Mouse (Mus musculus): ENCODE data around the gene Sec11a. TPM values are rescaled to one million over a fixed set of nuclear protein-coding genes. Genes with fewer than 3 reads are reported as not detected.
"Not testable (repeated sequence)": the region's sequence is repeated elsewhere in the genome, so short reads cannot be mapped to it uniquely, and the experiment has no call there.

Sec11a gene
- polyA plus RNA-seq, 1 experiment from 2014 or later, result 157 TPM

- H3K27me3 ChIP-seq, result no peaks in the 10 kb centered on the region
- ATAC-seq (replicated peaks), result no peak
- H3K4me3 ChIP-seq, result no peak overlapping the region
- no peaks in the 10 kb centered on the region for H3K36me3 ChIP-seq
- no peak overlapping the region for H3K4me2 ChIP-seq (replicated peaks)
- no peak overlapping the region for H3K9ac ChIP-seq (replicated peaks)
- H3K4me1 ChIP-seq, result peaks cover 4% of the 10 kb centered on the region
- no peak overlapping the region for H3K27ac ChIP-seq (replicated peaks)
- WGBS, result 88% methylated on average over 4 of the region's 4 CpGs
- H3K9me3 ChIP-seq, result no peaks in the 10 kb centered on the region
Observed at GRCm38 (mm10) chr7:80951461-80951860, 3.9 kb upstream of the Sec11a start.

DNA sequence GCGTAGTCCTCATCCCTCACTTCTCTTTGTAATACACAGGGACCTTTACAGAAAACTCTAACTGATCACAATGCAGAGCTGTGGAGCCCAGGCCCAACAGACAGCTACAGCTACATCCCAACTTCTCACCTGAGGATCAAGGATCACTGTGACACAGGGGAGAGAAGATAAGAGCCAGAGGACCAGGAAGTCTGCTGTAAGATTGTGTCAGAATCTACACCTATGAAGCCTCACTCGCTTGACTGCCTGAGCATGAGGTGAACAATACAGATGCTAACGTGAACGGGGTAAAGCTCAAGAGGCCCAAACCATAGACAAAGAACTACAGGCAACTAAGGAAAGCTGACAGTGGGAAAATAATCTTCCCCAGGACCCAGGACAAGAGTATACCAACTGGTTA, 7.8 kb downstream of the Sec11a start:
- no peaks in the 10 kb centered on the region for H3K27me3 ChIP-seq
- WGBS, result 86% methylated on average over 4 of the region's 4 CpGs

GRCm38 (mm10) chr7:80937304-80937666, 10.3 kb downstream of the Sec11a start:
- ATAC-seq (replicated peaks), result not testable (repeated sequence)

More for the DNA sequence above, 7.8 kb downstream of the Sec11a start:
- H3K27ac ChIP-seq (replicated peaks), result no peak overlapping the region
- H3K4me3 ChIP-seq, result no peak overlapping the region
- H3K4me2 ChIP-seq (replicated peaks), result no peak overlapping the region
- ATAC-seq (replicated peaks), result no peak
- peaks cover under 1% of the 10 kb centered on the region; the same call in 1 of the 2 replicates for H3K4me1 ChIP-seq
- H3K9ac ChIP-seq (replicated peaks), result no peak overlapping the region
- H3K9me3 ChIP-seq, result no peaks in the 10 kb centered on the region
- peaks cover 3% of the 10 kb centered on the region; the same call in 1 of the 2 replicates for H3K36me3 ChIP-seq

DNA sequence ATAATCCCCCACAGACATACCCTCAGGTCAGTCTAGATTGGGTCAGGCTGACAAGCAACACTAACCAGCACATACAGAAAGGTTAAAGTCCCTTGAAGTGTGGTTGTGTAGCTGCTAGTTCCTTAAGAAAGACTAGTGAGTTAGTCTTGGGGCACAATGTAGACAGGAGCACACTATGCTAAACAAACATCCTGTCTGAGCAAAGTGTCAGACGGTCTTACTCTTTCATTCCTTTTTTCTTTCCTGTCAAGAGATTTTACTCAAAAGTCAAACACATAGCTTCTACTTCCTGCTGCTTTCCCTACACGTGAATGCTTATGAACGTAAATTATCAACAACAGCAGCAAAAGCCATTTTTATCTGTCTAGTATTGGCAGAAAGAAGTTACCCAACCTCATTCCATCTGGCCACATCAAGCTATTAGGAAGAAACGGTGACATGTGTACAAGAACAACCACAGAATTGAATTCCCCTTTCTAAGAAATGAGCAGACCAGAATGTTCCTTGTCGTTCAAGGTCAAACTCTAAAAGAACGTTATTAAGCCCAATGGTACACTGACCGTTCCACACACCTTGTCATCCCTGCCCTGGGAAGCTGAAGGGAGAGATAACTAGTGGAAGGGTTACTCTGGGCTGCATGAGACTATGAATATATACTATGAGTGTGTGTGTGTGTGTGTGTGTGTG, 10.8 kb downstream of the Sec11a start:
- H3K9me3 ChIP-seq; H3K4me1 ChIP-seq; ATAC-seq (replicated peaks); H3K9ac ChIP-seq (replicated peaks); H3K4me3 ChIP-seq; H3K27ac ChIP-seq (replicated peaks); H3K4me2 ChIP-seq (replicated peaks); H3K27me3 ChIP-seq: not testable (repeated sequence)
- H3K36me3 ChIP-seq, result peaks cover 19% of the 10 kb centered on the region
- WGBS, result 91% methylated on average over 7 of the region's 7 CpGs

More at GRCm38 (mm10) chr7:80937304-80937666, 10.3 kb downstream of the Sec11a start:
- H3K27ac ChIP-seq (replicated peaks); H3K4me2 ChIP-seq (replicated peaks); H3K4me3 ChIP-seq; H3K4me1 ChIP-seq; H3K27me3 ChIP-seq; H3K9me3 ChIP-seq; H3K9ac ChIP-seq (replicated peaks): not testable (repeated sequence)
- peaks cover 15% of the 10 kb centered on the region for H3K36me3 ChIP-seq

GRCm38 (mm10) chr7:80935834-80936233, 11.7 kb downstream of the Sec11a start:
- Histone ChIP-seq H3K27ac (replicated peaks) (no peak overlapping the region), H3K4me2 (replicated peaks) (no peak overlapping the region), H3K27me3 (no peaks in the 10 kb centered on the region), H3K9ac (replicated peaks) (no peak overlapping the region), H3K9me3 (no peaks in the 10 kb centered on the region), H3K4me3 (no peak overlapping the region), H3K4me1 (no peaks in the 10 kb centered on the region), H3K36me3 (peaks cover 27% of the 10 kb centered on the region)
- WGBS, result 94% methylated on average over 1 of the region's 1 CpGs
- no peak for ATAC-seq (replicated peaks)

DNA sequence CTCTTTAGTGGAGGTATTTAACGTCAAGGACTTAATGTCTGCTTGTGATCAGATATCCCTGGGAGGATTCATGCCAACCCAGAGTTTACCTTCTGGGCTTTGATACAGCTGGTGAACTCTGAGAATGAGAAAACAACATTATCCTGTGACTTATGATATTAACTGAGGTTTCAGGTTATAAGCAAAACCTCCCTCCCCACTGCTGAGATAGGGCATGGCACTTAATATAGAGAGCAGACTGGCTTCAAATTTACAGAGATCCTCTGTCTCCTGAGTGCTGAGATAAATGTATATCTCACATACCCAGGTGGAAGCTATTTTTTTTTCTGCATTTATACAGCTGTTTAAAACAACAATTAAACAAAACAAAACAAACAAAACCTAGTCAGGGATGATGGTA, 14.8 kb downstream of the Sec11a start:
- no peak overlapping the region for H3K4me2 ChIP-seq (replicated peaks)
- no peaks in the 10 kb centered on the region for H3K4me1 ChIP-seq
- no peak overlapping the region for H3K4me3 ChIP-seq
- no peaks in the 10 kb centered on the region for H3K9me3 ChIP-seq
- WGBS, result 79% methylated on average over 1 of the region's 1 CpGs
- H3K27ac ChIP-seq (replicated peaks), result no peak overlapping the region
- H3K27me3 ChIP-seq, result no peaks in the 10 kb centered on the region
- peaks cover 28% of the 10 kb centered on the region for H3K36me3 ChIP-seq
- no peak overlapping the region for H3K9ac ChIP-seq (replicated peaks)
- ATAC-seq (replicated peaks), result no peak

DNA sequence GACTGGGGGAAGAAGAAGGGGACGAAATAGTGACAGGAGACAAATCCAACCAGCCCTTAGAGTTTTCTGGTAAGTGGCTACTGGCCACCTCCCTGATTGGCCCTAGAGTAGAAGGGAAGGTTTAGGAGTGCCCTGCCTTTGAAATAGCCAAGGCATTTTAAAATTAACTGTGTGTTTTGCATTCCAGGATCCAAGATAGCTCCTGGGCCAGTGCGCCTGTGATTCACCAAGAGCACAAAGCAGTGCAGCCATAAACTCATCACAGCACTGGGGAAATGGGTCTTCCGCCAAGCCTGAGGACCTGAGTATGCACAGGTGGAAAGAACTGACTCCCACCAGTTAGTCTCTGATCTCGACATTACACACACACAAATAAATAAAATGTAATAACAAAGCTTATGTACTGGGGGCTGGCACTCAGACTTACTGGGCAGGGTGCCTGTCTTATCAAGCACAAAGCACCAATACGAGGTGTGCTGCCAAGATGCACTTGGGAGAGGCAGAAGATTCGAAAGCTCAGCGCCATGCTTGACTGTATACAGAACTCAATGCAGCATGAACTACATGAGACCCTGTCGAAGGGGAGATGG, 15.9 kb downstream of the Sec11a start:
- H3K4me2 ChIP-seq (replicated peaks), result no peak overlapping the region
- WGBS, result 86% methylated on average over 8 of the region's 8 CpGs
- H3K27me3 ChIP-seq, result no peaks in the 10 kb centered on the region
- H3K27ac ChIP-seq (replicated peaks), result no peak overlapping the region
- H3K9me3 ChIP-seq, result no peaks in the 10 kb centered on the region
- H3K36me3 ChIP-seq, result peaks cover 35% of the 10 kb centered on the region
- H3K4me3 ChIP-seq, result no peak overlapping the region
- no peaks in the 10 kb centered on the region for H3K4me1 ChIP-seq
- H3K9ac ChIP-seq (replicated peaks), result no peak overlapping the region
- no peak for ATAC-seq (replicated peaks)

GRCm38 (mm10) chr7:80923165-80923564, 24.4 kb downstream of the Sec11a start:
- Histone ChIP-seq H3K4me1 (no peaks in the 10 kb centered on the region), H3K9ac (replicated peaks) (no peak overlapping the region), H3K4me2 (replicated peaks) (no peak overlapping the region), H3K4me3 (no peak overlapping the region), H3K27ac (replicated peaks) (no peak overlapping the region), H3K36me3 (peaks cover 54% of the 10 kb centered on the region), H3K9me3 (no peaks in the 10 kb centered on the region), H3K27me3 (no peaks in the 10 kb centered on the region)
- no peak for ATAC-seq (replicated peaks)
- 82% methylated on average over 2 of the region's 2 CpGs for WGBS

- no peaks in the 10 kb centered on the region for H3K27me3 ChIP-seq
- no peak overlapping the region for H3K4me3 ChIP-seq
- H3K9me3 ChIP-seq, result no peaks in the 10 kb centered on the region
- no peaks in the 10 kb centered on the region for H3K4me1 ChIP-seq
- no peak overlapping the region for H3K9ac ChIP-seq (replicated peaks)
- 90% methylated on average over 5 of the region's 5 CpGs for WGBS
- no peak for ATAC-seq (replicated peaks)
- H3K4me2 ChIP-seq (replicated peaks), result no peak overlapping the region
- H3K27ac ChIP-seq (replicated peaks), result no peak overlapping the region
- H3K36me3 ChIP-seq, result peaks cover 60% of the 10 kb centered on the region
Observed at GRCm38 (mm10) chr7:80919647-80920008, 28.0 kb downstream of the Sec11a start.

GRCm38 (mm10) chr7:80918982-80919646, 28.5 kb downstream of the Sec11a start:
- H3K27me3 ChIP-seq, result no peaks in the 10 kb centered on the region
- H3K9me3 ChIP-seq, result no peaks in the 10 kb centered on the region
- no peaks in the 10 kb centered on the region for H3K4me1 ChIP-seq
- no peak overlapping the region for H3K4me2 ChIP-seq (replicated peaks)
- ATAC-seq (replicated peaks), result no peak
- no peak overlapping the region for H3K9ac ChIP-seq (replicated peaks)
- no peak overlapping the region for H3K4me3 ChIP-seq
- no peak overlapping the region for H3K27ac ChIP-seq (replicated peaks)
- H3K36me3 ChIP-seq, result peaks cover 61% of the 10 kb centered on the region
- 92% methylated on average over 8 of the region's 8 CpGs for WGBS

DNA sequence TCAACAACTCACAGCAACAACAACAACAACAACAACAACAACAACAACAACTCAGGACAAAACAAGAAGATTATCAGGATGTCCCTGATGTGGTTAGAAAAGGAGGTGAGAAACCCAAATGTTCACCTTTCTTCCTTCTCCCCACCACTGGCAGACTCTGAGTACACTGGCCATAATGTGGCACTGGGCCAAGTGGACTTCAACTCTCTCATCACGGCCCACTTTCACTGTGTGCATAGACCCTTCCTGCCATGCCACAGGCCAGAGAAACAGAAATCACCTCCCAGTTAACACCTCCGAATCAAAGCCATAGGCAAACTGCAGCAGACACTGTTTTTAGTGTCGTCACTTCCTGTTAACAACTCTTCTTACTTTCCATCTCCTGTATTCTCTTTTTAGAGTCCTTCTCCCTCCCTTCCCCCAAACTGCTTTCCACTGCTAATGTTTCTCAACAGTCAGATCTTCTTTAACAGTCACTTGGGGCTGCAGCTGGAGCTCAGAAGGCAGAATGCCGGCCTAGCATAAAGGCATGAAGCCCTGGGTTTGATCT, 29.6 kb downstream of the Sec11a start:
- H3K4me3 ChIP-seq, result no peak overlapping the region
- H3K27me3 ChIP-seq, result no peaks in the 10 kb centered on the region
- H3K9ac ChIP-seq (replicated peaks), result no peak overlapping the region
- H3K4me2 ChIP-seq (replicated peaks), result no peak overlapping the region
- peaks cover 71% of the 10 kb centered on the region for H3K36me3 ChIP-seq
- H3K9me3 ChIP-seq, result no peaks in the 10 kb centered on the region
- no peak overlapping the region for H3K27ac ChIP-seq (replicated peaks)
- no peak for ATAC-seq (replicated peaks)
- WGBS, result 86% methylated on average over 4 of the region's 4 CpGs
- no peaks in the 10 kb centered on the region for H3K4me1 ChIP-seq

DNA sequence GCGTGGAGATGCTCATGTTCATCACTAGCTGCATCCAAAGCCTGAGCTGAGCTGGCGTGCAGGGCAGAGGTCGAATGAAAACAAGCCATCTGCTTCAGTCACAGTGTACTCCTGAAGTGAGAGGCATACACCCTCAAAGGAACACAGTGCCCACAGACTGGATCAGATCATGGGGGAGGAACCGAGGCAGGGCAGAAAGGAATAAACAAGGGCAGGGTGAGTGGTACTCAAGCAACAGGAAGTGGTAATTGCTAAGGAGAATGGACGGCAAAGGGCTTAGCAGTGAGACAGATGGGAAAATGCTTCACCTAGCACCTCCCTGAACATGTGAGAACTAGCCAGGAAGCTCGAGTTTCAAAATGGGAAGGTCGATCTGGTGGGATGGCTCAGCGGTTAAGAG, 35.1 kb downstream of the Sec11a start:
- WGBS, result 89% methylated on average over 8 of the region's 8 CpGs
- Histone ChIP-seq H3K9ac (replicated peaks) (no peak overlapping the region), H3K4me3 (no peak overlapping the region), H3K36me3 (peaks cover 76% of the 10 kb centered on the region), H3K4me1 (no peaks in the 10 kb centered on the region), H3K9me3 (no peaks in the 10 kb centered on the region), H3K27me3 (no peaks in the 10 kb centered on the region), H3K27ac (replicated peaks) (no peak overlapping the region), H3K4me2 (replicated peaks) (no peak overlapping the region)
- ATAC-seq (replicated peaks), result no peak

All from forebrain, embryonic 15.5 days (tissue).